Mouse (Mus musculus) retina, adult 2 months (tissue): ENCODE results near the gene Acacb.

Source experiments
- DNase-seq: peaks from one replicate; pipeline ENCODE4 v3.0.0-alpha.2; 2012; ENCODE audit warnings: low read depth, low spot score

The Acacb gene

GRCm38 (mm10) chr5:114264791-114265190, 118.5 kb downstream of the Acacb start:
- no peak for DNase-seq

DNA sequence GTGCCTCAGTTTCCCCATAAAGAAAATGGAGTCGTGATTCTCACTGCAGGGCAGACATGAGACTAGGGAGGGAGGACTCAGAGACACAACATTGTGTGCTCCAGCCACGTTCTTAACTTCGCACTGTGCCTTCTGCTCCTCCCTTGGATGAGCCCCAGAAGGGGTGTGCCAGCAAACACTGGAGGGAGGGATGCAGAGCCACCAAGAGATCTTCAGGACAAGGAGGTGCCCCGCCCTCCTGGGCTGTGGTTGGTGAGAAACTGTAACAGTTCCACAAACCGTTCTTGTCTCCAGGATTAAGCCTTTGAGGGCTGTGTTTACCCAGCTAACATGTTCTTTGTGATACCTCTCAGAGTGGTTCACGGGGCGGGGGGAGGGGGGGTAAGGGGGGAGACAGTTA, 122.3 kb downstream of the Acacb start:
- no peak for DNase-seq

- no peak for DNase-seq
Observed at GRCm38 (mm10) chr5:114269499-114269898, 123.2 kb downstream of the Acacb start.

DNA sequence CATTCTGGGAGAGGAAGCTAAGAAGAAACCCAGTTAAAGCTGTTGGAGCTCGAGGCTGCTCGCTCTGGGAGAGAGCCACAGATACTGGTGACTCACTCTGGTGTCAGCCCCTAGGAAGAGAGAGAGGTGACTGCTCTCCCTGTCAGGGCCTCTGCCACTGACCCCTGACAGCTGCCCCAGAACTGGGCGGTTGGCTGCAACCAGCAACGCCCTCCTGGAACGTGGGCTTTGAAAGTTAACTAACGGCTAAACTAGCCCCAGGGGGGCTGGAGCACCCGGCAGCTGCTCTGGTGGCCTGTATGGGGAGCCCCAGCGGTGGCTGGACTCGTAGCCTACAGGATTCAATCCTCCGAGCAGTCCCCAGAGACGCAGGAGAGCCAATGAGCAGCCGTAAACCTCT, 123.6 kb downstream of the Acacb start:
- no peak for DNase-seq

DNA sequence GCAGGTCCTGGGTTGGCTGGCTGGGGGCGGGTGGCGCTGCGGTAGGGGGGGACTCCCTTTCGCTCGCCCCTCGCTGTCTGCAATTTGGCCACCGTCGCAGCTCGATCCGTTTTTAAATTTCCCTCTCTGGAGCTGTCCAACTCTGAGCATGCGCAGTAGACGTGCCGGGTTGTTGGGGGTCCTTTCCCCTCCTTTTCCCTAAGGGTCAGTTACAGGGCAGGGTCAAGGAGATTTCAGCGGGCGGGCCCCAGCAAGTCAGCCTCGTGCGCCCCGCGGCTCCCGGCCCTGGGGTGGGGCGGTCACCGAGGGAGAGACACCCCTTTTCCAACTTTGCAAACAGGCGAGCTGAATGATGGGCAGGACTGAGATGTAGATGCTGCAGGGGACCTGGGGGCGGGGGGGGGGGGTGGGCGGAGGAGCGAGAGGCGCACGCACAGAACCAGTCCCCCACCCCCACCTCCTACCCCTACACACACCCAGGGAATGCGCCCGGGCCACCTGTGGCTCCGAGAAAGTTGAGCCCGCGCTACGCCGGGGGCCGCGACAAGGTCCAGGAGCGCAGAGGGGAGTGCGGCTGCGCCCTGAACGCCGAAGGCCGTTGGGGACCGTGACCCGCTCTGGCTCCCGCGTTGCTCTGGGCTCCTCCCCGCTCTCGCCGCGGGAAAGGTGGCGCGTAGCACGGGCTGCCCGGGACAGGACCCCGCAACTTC, 127.5 kb downstream of the Acacb start, which contains the start of gene Foxn4:
Gene Foxn4, minus strand, starts transcription at position 115 of the 710 bp plus-strand sequence.
- no peak for DNase-seq

GRCm38 (mm10) chr5:114275339-114275738, 129.0 kb downstream of the Acacb start:
- no peak for DNase-seq

- DNase-seq: no peak
Observed at GRCm38 (mm10) chr5:114275991-114276390, 129.7 kb downstream of the Acacb start.

GRCm38 (mm10) chr5:114279382-114280143, 133.2 kb downstream of the Acacb start:
- DNase-seq: no peak

DNA sequence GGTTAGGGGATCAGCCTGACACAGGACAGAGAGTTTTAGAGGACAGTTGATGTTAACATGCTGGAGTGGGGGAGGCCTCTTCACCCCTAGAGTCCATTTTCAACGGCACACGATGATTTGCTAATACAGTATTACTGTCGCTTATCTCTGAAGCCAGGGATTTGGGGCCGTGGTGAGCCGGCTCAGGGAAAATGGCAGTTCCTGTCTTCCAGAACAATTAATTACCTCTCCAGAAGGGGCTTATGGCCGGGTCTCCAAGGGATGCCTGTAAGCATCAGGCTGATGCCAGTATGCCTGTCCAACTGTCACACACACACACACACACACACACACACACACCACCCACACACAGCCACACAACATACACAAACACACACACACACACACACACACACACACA, 136.0 kb downstream of the Acacb start:
- DNase-seq: no peak

- DNase-seq: no peak
Observed at GRCm38 (mm10) chr5:114284604-114285397, 138.5 kb downstream of the Acacb start.

DNA sequence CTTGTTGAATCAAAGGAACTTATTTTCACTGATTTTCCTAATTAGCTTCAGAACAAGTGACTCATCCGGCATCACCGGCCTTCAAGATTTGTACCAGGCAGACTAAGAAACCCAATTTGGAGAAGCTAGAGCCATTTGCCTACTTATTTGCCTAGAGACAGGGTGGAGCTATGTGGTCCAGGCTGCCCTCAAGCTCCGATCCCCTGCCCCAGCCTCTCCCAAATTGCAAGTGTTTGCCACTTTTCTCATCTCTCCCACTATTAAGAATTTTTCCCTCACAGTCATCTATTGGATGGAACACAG, 139.0 kb downstream of the Acacb start:
- DNase-seq: no peak

GRCm38 (mm10) chr5:114286102-114286501, 139.8 kb downstream of the Acacb start:
- DNase-seq: no peak

DNA sequence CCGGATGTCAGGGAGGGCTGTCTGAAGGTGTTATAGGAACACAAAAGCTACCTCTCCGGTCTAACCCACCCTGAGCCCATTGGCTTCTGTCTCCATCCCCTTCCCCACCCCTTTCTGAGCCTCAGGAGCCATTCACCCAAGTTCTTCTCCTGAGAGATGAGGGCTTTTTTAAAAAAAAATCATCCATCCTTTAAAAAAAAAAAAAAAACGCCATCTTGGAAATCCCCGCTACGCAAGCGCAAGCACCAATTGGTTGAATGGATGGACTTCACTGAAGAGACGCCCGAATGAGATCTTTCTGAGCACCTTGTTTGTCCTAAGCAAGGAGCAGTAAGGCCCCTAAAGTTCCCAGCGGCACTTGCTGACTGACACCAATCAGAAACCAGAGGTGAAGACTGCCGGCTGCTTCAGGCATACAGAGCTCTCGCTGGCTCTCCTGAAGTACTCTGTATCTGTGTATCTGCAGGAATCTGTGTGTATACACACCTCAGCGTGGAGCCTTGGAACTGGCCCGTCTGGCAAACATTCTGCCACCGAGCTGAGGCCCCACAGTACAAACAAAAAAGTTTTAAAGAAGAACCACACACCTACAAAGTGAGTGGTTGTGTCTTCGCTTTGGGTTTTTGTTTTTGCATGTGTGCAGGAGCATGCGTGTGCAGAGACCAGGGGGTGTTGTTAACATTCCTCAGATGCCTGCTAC, 140.7 kb downstream of the Acacb start:
- no peak for DNase-seq

GRCm38 (mm10) chr5:114288396-114288795, 142.1 kb downstream of the Acacb start:
- DNase-seq: no peak

- no peak for DNase-seq
Observed at GRCm38 (mm10) chr5:114288874-114289273, 142.5 kb downstream of the Acacb start, which contains the start of gene Myo1h. Gene Myo1h (plus strand): TSS chr5:114289166.

DNA sequence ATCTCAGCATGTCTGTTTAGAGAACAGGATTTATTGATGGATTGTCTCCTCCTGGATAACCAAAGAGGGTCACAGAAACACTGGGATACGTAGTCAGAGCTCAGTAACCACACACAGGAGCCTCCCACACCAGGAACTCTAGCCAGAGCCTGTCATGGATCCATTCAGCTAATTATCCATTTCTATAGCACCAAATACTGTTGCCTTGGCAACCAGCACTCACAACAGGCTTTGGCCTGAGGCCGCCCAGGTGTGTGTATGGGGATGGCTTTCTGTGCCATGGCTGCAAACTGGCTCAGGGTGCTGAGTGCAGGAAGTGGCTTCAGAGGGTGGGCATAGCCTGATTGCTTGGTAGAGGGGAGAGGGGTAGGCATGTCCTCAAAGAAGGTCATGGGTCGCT, 143.7 kb downstream of the Acacb start:
- no peak for DNase-seq

- DNase-seq: no peak
Observed at GRCm38 (mm10) chr5:114296693-114297631, 150.6 kb downstream of the Acacb start.

GRCm38 (mm10) chr5:114298212-114298894, 152.0 kb downstream of the Acacb start:
- DNase-seq: no peak

GRCm38 (mm10) chr5:114299156-114299855, 153.0 kb downstream of the Acacb start:
- no peak for DNase-seq
